Mouse (Mus musculus): ENCODE data around the gene Asna1. TPM values are rescaled to one million over a fixed set of nuclear protein-coding genes. Genes with fewer than 3 reads are reported as not detected.

Asna1 gene
- total and polyA plus RNA-seq, 3 experiments: 109 to 127 (median 119) TPM

DNA sequence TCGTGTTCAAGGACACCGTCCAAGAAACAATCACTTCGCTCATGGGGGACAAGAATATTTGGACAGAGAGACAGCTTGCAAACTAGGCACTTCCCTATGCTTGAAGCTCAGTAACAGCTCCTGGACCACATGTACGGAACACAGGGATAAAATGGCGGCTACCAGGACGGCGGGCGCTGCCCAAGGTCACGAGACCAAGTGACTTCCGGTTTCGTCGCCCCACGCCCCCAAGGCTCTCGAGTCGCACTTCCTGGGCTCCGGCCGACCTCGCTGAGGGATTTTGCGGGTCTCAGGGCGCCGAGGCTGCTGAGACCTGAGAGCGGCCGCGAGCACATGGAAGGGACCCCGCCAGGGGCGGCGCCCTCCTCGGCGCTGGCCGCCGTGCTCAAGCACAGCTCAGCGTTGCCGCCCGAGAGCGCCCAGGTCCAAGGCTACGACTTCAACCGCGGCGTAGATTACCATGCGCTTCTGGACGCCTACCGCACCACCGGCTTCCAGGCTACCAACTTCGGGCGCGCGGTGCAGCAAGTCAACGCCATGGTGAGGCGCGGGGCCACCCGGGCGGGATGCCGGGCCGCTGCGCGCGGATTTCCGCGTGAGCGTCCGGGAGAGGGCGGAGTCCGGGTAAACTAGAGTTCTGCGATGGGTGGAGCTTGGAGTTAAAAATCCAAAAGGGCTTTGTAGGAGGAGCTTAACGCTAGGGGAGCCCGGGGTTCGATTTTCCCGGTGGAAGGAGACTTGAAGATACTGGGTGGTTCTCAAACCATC, 46.6 kb upstream of the Asna1 start, which contains the start of gene Dhps (continued):
- TF ChIP-seq USF2 (conservative IDR thresholded peaks at IDR 0.05; ENCODE audit: low read depth, low read length): peak; percentile 79
- peak; percentile 47; the same call in 1 of the 2 replicates for TF ChIP-seq POLR2AphosphoS2 (IDR thresholded peaks at IDR 0.05; ENCODE audit: low read depth, low read length)
- TF ChIP-seq PAX5 (IDR thresholded peaks at IDR 0.05; ENCODE audit: low read length): no peak

- Histone ChIP-seq H3K4me1 (ENCODE audit: control insufficient read depth in 1 of 2, insufficient read depth in 2 of 2) (peaks cover 6 to 25% of the 10 kb centered on the region in 2 experiments), H3K9me3 (replicated peaks; ENCODE audit: low read length) (no peaks in the 10 kb centered on the region), H3K36me3 (replicated peaks in 1 of 2; ENCODE audit: control insufficient read depth in 1 of 2, insufficient read depth in 1 of 2, low read length in 1 of 2) (peaks cover 52 to 63% of the 10 kb centered on the region in 2 experiments), H3K9ac (ENCODE audit: insufficient read depth, low read depth) (peak overlapping the region; percentile 99), H3K4me2 (ENCODE audit: insufficient read depth, low read depth, poor library complexity, severe bottlenecking) (peak overlapping the region; percentile 48), H3K4me3 (replicated peaks in 1 of 3; ENCODE audit: low read depth in 2 of 3, low read length in 2 of 3, poor library complexity in 1 of 3) (peak overlapping the region; percentile 44 to 98 (median 92)), H3K27me3 (replicated peaks) (no peaks in the 10 kb centered on the region), H3K27ac (ENCODE audit: insufficient read depth, low read depth) (peak overlapping the region; percentile 96; the same call in 1 of the 2 replicates), H3K79me2 (replicated peaks; ENCODE audit: control insufficient read depth, extremely low read depth, insufficient read depth, poor library complexity, severe bottlenecking) (peaks cover 17% of the 10 kb centered on the region)
- in situ Hi-C loops (cut with MboI; ENCODE audit: low pct_ligation_motif_present, low pct_unique_long_range_greater_than_20kb, low sequenced_read_pairs) (loop anchor here (5.0 kb wide), 1 partner anchor 101 kb away; no protein-coding TSS in a partner anchor), dilution Hi-C loops (cut with MboI; ENCODE audit: extremely low pct_ligation_motif_present, extremely low pct_unique_long_range_greater_than_20kb, low sequenced_read_pairs) (no loop called here)
- no peak for TF ChIP-seq PAX5 (IDR thresholded peaks at IDR 0.05; ENCODE audit: low read length)
- peak in 1 of 2 experiments; percentile 26; a peak in 2 of 4 replicates for TF ChIP-seq CTCF (conservative IDR thresholded peaks at IDR 0.05 in 1 of 2, IDR thresholded peaks at IDR 0.05 in 1 of 2; ENCODE audit: low read depth in 2 of 2, low read length in 2 of 2)
- TF ChIP-seq POLR2AphosphoS2 (IDR thresholded peaks at IDR 0.05; ENCODE audit: low read depth, low read length): peak; percentile 4; the same call in 1 of the 2 replicates
- TF ChIP-seq CHD2 (IDR thresholded peaks at IDR 0.05; ENCODE audit: low read length): 0 out of 2 replicates have a peak, but pooled peaks have one; percentile 15
- DNase-seq (ENCODE audit: extremely low read depth): peak; percentile 42
Observed at GRCm38 (mm10) chr8:85071041-85071440, 46.0 kb upstream of the Asna1 start.

- H3K9ac ChIP-seq (ENCODE audit: insufficient read depth, low read depth): no peak within 1 kb of the TSS
- no peak within 1 kb of the TSS for H3K4me3 ChIP-seq (replicated peaks in 1 of 3; ENCODE audit: low read depth in 2 of 3, low read length in 2 of 3, poor library complexity in 1 of 3)
- in situ Hi-C loops (cut with MboI; ENCODE audit: low pct_ligation_motif_present, low pct_unique_long_range_greater_than_20kb, low sequenced_read_pairs): no loop called here
- peaks cover 10% of the 10 kb centered on the region for H3K79me2 ChIP-seq (replicated peaks; ENCODE audit: control insufficient read depth, extremely low read depth, insufficient read depth, poor library complexity, severe bottlenecking)
- H3K27me3 ChIP-seq (replicated peaks): no peaks in the 10 kb centered on the region
- H3K27ac ChIP-seq (ENCODE audit: insufficient read depth, low read depth): no peak within 1 kb of the TSS
- dilution Hi-C loops (cut with MboI; ENCODE audit: extremely low pct_ligation_motif_present, extremely low pct_unique_long_range_greater_than_20kb, low sequenced_read_pairs): no loop called here
- peaks cover under 1 to 9% of the 10 kb centered on the region in 2 experiments for H3K4me1 ChIP-seq (ENCODE audit: control insufficient read depth in 1 of 2, insufficient read depth in 2 of 2)
- peaks cover 35 to 57% of the 10 kb centered on the region in 2 experiments for H3K36me3 ChIP-seq (replicated peaks in 1 of 2; ENCODE audit: control insufficient read depth in 1 of 2, insufficient read depth in 1 of 2, low read length in 1 of 2)
- H3K9me3 ChIP-seq (replicated peaks; ENCODE audit: low read length): no peaks in the 10 kb centered on the region
- DNase-seq (ENCODE audit: extremely low read depth): no peak
- no peak within 1 kb of the TSS for H3K4me2 ChIP-seq (ENCODE audit: insufficient read depth, low read depth, poor library complexity, severe bottlenecking)
- TF ChIP-seq JUN (IDR thresholded peaks at IDR 0.05; ENCODE audit: insufficient read depth, low read depth, low read length) (no peak), NRF1 (IDR thresholded peaks at IDR 0.05; ENCODE audit: low read depth, low read length) (no peak), NELFE (IDR thresholded peaks at IDR 0.05; ENCODE audit: low read depth, low read length) (no peak), POLR2AphosphoS2 (IDR thresholded peaks at IDR 0.05; ENCODE audit: low read depth, low read length) (no peak), GABPA (IDR thresholded peaks at IDR 0.05; ENCODE audit: insufficient replicate concordance, low read depth, low read length) (no peak), CHD2 (IDR thresholded peaks at IDR 0.05; ENCODE audit: low read length) (no peak), MEF2A (IDR thresholded peaks at IDR 0.05; ENCODE audit: borderline replicate concordance, low read depth, low read length) (no peak)
Observed at GRCm38 (mm10) chr8:85067982-85068381, 42.9 kb upstream of the Asna1 start, which contains the start of gene Gm5741. TSS of gene Gm5741 (minus strand) at chr8:85067982.
